Mouse (Mus musculus): ENCODE data around the gene Pard3b. TPM values are rescaled to one million over a fixed set of nuclear protein-coding genes. Genes with fewer than 3 reads are reported as not detected.

Gene Pard3b
- total RNA-seq, 1 experiment from 2014 or later: 13.1 TPM

DNA sequence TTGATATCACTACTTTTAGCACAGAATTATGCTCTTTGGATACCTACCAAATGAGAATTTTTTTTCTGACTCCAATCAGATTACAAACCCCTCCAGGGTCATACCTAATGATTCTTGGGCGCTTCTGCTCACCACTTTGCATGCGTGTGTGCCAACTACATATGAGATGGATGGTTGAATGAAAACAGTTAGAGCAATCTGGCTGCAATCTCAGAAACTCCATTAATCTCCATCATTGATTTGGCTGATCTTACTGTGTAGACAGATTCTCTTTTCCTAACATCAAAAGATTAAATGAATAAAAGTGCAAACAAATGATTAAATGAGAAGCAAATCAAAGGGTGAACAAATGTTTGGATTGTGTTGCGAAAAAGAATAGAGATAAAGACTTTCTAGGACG, 615.7 kb downstream of the Pard3b start:
- no peak for DNase-seq

DNA sequence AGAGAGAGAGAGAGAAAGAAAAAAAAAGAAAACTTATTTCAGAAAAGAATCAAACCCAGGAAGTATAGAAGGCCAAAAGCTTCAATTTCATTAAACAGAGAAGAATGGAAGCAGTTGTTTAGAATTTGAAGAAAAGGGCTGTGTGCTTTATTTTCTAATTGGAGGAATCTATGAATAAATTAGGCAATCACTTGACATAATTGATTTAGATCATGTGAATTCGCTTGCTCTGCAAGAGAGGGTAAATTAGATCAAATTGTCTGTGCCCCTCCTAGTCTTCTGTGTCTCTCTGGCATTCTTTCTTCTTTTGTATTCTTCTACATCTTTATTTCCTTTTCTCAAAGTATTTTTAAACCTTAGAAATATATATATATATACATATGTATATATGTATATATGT, 616.3 kb downstream of the Pard3b start:
- DNase-seq: no peak

DNA sequence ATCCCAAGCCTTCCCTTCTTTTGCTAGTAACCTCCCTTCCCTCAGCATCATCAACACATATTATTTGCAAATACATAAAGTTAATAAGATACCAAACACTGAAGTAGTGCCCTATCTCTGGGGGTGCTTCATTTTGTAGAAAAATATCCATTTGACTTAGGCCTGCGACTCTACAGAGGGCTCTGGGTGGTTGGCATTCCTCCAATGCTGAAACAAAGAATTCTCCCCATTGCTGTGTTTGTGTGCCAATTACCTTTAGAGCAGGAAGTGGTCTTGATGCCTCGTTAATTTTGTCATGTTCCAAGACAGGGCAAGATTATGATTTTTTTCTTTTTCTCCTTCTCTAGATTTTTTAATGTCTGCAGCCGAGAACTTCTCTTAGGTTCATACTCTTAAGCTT, 637.8 kb downstream of the Pard3b start:
- DNase-seq: no peak

DNA sequence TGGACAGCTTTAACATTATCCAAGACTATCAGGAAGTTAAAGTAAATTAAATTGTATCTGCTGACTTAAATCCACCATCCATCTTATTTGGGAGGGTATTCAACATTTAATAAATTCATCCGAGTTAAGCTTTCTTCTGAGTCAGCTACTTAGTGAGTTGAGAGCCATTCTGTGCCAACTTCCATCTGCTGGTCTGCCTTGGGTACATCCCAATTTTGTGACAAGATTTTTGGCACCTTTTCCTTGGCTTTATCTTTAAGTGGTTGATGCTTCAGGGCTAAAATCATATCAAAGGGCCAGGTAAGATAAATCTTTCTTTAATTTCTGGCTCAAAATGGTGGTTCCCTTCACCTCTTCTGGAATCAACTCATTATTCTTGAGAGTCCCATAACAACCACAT, 640.0 kb downstream of the Pard3b start:
- DNase-seq: no peak

DNA sequence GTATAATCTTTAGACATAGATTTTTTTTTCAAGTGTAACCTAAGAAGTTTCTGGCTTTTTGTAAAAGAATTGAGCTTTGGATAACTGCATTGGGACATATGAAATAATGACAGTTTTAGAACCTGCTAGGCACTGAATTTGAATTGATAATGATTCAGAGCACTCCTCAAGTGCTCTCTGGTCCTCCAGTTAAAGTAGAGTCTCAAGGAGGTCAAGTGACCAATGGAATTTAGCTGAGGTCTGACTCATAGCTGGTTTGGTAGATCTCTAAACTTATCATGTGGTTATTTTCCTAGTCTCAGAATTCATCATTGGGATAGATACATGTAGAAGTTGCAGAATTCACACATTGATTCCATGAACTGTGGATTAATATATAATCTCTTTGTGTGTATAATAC, 642.0 kb downstream of the Pard3b start:
- no peak for DNase-seq

DNA sequence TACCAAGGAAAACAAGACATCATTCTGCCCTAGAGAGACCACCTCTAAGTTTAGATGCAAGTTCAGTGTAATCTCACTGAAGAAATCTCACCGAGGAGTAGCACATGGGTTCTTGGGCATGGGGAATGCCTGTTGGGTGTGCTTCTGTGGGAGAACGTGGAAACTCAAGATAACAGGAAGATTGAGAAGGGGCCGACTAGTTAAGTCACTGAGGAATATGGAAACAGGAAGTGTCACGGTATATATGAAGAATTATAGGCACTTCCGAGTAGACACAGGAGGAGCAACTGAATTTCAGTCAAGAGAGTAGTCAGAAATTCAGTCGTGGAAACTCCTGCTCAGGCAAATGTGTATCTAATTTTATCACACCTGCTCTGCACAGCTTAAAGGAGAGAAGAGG, 644.2 kb downstream of the Pard3b start:
- DNase-seq: no peak

DNA sequence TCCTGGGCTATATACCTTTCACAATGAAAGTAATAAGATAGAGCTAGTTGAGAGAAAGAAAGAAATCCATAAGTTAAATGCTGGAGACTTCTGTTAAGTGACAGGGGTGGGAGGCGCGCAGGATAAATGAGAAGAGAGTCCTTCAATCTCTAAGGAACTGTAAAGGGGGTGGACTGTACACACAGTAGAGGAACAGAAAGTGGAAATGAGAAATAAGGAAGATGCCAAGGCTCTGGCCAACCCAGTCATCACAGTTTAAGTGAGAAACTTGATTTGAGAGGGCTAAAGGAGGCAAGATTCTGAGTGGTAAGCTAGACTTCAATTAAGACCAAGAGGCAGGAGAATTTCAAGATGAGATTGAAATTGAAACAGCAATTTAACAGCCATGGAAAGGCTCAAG, 645.0 kb downstream of the Pard3b start:
- DNase-seq: no peak

DNA sequence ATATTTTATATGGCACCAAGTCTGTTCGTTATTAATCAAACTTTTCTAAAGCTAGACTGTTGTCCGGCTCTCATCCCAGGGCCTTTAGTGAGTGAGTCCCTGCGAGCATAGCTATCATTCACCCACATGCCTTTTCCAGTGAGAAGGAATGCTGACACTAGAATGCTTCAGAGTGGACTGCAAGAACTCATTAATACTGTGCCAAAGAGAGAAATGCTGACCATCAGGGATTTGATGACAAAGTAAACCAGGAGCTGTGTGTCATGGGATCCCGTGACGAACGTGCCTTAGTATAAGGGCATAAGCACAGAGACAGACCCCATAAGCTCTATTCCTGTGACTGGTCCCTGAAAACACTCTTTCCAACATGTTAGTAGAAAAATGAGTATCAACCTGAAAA, 670.8 kb downstream of the Pard3b start:
- no peak for DNase-seq

DNA sequence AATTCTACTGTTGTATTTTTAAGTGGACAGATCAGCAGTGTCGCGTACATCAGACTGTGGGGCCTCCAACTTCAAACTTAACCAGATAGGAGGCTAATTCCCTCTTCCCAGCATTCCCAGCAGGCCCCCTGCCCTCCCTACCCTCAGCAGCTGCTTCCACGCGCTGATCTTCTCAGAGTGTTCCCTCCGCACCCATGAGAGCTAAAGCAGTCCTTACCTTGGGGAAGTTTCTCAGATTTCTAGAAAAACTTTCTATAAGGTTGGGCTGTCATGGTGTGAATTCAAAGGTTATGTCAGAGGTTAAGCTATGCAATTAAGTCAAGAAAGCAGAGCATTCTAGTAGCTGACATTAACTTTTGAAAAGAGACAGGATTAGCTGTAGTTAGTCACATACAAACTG, 686.6 kb downstream of the Pard3b start:
- no peak for DNase-seq

DNA sequence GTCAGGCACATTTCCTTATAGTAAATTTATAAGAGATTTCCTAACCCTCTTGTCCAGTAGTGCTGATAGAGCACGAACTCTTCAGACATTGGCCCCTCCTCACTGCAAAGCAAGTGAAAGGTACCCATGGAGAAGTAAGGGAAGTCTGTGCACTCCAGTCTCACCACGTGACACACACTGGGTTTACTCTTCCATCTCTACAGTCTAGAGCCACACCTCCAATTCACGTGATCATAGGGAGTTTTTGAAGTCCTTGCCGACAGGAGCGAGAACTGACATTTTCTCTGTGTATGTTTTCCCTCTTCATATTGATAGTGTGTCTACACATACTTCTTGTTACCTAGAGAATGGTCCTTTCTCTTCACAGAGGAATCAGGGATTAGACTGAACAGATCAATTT, 689.1 kb downstream of the Pard3b start:
- no peak for DNase-seq

DNA sequence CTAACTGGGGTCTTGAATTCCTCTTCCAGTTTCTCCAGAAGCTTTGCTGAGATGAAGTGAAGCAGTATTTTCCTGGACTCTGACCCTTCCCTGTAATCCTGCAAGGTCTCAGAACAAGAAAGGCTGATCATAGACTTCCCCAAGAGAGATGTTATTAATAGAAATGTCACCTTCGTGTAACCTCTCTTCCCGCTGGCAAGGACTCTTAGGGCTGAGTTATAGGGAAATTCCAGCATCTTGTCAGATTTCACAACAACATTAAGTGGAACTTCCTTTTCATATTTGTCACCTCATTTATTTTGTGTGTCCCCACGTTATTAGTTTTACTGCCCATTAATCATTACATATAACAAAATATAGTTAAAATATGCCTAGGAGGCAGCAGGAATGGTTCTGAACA, 690.2 kb downstream of the Pard3b start:
- DNase-seq: peak; percentile 10

DNA sequence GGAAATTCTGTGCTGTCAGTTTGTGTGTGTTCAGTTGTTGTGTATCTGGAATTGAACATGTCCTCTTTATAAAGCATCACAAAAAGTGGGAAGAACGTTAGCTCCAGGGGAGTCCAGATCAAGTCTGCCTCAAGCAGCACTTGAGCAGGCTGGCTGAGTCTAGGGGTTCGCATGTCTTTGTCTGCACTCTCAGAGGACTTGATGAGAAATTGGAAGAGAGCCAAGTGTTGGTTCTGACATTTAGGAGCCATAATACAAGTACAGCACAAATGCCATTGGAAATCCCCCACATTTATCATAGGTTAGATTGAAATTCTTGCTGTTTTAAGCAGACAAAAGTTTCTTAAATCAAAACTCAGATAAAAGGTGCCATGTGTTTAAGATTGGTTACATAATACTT, 694.4 kb downstream of the Pard3b start:
- DNase-seq: no peak

DNA sequence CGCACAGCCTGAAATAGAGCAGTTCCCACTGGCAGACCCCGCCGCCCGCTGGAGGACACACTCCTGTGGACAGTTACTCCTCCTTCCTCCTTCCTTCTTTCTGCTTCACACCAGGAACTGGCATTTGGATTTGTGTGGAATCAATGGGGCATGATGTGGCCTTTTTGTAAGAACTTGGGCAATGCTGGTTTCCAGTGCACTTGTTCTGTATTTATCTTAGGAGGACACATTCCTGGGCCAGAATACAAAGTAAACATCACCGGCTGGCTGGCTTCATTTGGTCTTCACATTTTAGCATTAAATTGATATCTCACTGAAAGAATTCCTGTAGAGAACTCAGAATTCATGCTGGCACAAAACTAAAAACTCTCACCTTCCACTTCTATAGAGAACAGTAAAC, 695.6 kb downstream of the Pard3b start:
- DNase-seq: no peak

DNA sequence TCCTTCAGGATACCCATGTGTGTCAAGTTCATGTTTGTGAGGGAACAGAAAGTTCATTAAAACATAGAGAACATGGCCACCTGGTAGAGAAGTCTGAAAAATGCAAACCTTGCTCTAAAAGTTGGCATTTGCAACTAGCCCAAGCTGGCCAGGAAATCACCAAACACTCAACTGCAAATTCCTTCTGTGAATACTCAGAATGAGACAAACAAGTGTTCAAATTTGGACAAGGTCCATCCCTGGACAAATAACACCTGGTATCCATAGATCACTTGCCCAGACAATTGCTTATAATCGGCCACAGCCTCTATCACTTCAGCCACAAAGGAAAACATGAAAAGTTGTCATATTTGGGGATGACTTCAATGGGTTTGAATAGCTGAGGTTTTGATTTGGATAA, 701.6 kb downstream of the Pard3b start:
- DNase-seq: no peak

DNA sequence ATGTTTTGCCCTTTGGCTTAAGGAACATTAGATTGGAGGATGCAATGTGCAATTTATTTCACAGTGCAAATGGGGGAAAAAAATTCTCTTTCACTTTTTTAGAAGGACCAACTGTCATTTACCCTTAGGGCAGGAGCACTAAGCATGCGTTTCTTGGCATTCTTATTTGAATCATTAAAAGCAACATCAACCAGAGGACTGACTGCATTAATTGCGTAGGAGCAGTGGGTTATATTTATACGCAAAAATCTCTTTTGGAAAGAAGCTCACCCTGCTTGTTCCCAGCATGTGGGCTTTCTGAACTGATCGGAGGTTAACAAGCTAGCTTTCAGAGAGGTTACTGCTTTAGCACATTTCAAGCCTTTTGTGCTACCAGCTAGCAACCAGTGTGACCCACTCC, 705.7 kb downstream of the Pard3b start:
- DNase-seq: no peak

DNA sequence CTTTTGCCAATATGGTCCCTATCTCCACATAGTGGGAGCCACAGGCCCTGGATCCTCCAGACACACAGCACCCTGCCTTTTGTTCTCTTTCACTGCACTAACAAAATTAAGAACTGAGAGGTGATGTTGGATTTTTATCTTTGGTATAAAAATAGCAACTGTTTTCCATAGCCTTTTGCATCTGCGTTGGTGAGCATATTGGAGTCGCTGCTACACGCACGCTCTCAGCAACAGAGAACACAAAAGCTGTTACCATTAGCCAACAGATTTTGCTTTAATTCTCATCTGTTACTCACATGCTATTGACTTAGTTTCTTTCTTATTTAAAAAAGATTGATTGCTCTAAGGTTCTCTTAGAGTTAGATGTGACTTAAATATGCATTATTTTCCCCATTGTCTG, 709.7 kb downstream of the Pard3b start:
- no peak for DNase-seq

DNA sequence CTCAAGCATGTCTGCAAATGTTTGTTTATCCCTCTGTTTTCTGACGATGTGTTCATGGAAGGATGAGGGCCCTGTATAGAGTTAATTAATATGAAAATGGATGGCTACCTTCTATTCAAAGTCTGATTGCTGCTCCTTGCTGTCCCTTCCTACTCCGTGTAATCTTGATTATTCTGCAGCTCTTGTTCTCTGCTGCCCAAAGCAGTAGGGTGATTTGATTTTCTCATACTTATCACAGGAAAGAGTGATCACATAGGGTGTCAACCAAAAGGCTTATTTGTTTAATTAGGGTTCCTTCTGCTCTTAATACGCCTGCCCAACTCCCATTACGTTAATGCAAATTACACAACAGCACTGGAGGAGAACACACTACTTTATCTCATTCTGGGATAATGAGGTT, 716.9 kb downstream of the Pard3b start:
- no peak for DNase-seq

DNA sequence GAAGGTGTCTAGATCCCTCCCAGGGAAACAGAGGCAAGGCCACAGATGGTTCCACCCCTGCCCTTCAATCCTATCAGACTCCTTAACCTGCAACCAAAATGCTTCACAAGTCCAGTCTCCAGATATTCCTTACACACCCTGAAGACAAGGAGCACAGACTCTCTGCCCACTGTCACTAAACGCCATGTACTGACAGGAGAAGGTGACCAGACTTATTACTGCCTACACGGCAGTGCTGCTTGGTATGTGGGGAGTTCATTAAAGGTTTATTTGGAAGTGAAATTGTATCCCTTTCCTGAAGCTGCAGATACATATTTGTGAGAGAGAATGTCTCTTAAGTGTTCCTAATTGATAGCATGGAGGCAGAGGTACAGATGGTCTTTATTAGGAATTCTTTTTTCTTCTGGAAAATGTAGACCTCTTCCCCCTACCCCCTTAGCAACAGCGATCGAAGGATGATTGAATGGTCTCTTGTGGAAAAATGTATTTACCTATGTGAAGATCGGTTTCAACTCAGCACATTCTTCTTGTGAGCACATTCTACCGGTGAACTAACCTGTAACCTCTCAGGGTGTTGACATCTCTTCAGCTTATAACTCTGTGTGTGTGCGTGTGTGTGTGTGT, 735.9 kb downstream of the Pard3b start:
- no peak for DNase-seq

DNA sequence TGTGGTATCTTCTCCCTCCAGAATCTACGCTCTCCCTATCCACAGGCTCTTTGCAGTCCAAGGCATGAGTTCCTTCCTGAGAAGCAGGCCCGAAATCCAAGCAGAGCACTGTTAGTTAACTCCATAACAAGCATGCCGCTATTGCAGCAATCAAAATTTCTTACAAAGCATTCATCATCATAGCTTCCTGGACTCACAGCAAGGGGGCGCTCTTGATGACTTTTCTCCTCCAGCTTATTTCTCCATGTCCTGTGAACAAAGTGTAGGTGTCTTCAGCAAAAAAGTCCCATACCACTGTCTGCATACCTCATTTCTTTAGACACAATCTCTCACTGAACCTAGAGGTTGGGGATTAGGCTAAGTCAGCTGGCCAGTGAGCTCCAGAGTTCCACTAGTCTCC, 739.7 kb downstream of the Pard3b start:
- DNase-seq: peak; percentile 9

DNA sequence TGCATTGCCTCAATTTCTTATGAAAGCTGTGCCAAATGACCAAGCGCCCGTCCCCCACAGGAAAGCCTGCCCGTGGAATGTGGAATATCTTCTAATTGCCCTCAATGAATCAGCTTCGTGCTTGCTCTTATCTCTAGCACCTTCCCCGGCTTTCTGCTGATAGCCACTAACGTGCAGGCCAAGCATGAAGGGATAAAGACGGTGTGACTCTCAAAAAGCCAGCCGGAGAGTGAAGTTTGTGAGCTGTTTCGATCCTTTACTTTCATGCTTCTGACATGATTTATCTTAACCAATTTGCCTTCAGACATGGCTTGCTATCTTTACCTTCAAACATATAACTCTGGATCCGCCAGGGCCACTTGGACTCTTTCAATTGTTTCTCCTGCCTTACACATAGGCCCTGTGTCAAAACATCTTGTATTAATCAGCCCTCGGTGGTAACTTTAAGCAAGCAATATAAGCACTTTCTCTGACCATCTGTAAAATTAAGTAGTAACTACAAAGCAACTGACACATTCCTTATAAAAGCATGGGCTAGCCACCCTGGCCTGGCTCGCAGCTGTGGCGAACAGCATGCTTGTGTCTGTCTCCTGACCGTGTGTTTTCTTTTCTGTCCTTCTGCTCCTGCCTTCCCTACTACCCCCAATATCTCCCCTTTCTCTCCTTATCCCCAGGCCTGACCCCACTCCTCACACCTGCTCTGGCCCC, 744.3 kb downstream of the Pard3b start:
- DNase-seq: no peak

DNA sequence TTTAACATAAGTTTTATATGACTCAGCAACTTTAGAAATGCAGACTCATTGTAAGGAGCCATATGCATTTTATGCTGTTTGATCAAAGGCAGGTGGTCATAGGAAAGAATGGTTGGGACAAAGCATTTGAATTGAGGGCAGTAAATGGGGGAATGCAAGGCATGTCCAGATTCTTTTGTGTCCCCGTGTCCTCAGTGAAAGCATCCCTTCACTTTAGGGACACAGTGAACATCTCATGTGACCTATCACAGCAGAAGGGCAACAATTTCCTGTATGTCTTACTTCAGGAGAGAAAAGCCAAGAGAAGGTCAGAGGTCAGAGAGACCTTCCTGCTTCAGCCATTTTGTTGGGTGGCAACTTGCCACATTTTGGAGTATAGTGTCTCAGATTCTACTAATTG, 745.6 kb downstream of the Pard3b start:
- no peak for DNase-seq

DNA sequence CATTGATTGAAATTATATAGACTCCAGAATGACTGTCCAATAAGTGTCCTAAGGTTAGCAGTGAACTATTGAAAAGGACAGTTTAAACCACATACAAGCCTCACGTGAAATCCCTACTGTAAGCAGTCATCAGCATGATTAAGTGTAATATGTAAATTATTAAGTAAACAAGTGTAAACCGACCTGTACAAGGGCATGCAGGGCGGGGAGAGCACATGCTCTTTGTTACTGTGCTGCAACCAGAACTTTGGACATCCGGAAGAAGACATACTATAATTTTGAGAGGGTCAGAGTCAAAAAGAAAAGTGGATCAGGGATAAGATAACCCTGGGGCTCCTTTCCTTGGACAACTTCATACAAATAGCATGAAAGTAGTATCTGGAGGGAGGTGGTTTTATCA, 749.4 kb downstream of the Pard3b start:
- no peak for DNase-seq

DNA sequence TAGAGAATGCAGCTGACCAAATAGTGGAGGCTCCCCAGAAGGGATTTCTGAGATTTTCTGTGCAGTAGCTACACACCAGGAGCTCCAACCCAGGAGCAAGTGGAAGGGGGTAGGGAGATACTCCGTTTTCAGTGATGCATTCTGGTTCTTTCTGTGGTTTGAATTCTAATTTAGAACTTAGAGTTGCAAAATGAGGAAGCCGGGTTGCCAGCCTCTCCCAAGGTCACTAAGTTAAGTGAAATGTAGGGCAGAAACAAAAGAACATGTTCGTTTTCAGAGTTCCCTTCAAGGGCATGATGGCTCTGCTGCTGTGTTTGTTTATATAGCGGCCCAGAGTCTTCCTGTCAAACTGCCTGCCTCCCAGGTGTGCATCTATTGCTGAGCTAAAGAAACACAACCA, 754.2 kb downstream of the Pard3b start:
- DNase-seq: no peak

DNA sequence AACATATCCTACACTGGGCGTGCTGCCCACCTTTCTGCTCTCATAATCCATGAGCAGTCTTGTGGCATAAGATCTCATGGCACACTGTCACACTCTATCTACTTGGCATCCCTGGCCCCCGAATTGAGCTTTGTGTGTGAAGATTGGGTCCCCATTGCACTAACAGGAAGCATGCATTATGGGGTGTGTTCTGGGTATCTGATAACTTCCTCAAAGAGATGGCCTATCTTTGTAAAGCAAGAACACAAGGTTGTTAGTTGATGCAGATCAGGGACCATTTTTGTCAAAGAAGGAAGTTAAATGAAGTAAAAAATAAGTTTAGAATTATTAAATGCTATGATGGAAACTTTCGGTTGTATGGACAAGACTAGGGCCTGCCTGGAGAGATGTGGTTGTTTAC, 755.9 kb downstream of the Pard3b start:
- no peak for DNase-seq

DNA sequence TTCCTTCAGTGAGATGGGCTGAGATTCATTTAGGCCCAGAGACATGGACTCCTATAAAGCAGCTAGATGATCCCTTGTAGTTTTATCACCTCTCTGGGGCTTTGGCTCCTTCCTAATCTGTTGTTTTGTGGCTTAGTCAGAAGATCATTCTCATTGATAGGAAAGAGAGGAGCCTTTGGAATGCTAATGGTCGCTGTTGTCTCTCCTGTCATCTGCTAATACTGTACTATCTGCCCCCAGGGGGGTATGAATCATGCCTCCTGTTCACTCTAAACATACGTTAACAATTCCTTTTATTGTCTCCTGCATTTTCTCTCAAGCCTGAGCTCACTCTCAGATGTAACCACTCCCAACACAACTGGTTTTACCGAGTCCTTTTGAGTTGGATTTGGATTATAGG, 759.6 kb downstream of the Pard3b start:
- no peak for DNase-seq

Data from adrenal gland, postnatal 14 days (tissue).